Mouse (Mus musculus) kidney, embryonic 14.5 days (tissue): ENCODE results near the gene Ergic1. TPM values are rescaled to one million over a fixed set of nuclear protein-coding genes. Genes with fewer than 3 reads are reported as not detected.
A peak's percentile ranks its signal among the peaks of the same experiment; 100 is the strongest.

ENCODE experiments used
- ATAC-seq: fragments of 200-750 bp; cut with Nextera tagmentation; 2 replicates; pipeline ENCODE4 v1.8.0; 2017; ENCODE audit warnings: moderate number of reproducible peaks, mild to moderate bottlenecking, moderate TSS enrichment, moderate library complexity; ENCODE audit not compliant: low FRiP score, low TSS enrichment
- H3K27ac ChIP-seq: fragments of 300-500 bp; sonication (generic); 2 replicates; pipeline ENCODE4 v1.5.1; 2014; ENCODE audit warnings: low read depth, mild to moderate bottlenecking, low read length, moderate library complexity, mixed read lengths
- H3K27me3 ChIP-seq: fragments of 300-500 bp; sonication (generic); 2 replicates; pipeline ENCODE4 v1.6.1; 2014; ENCODE audit warnings: mild to moderate bottlenecking, low read length; ENCODE audit not compliant: control insufficient read depth, insufficient read depth
- H3K36me3 ChIP-seq: fragments of 300-500 bp; sonication (generic); 2 replicates; pipeline ENCODE4 v1.6.1; 2014; ENCODE audit warnings: low read length, mixed read lengths; ENCODE audit not compliant: control insufficient read depth, insufficient read depth
- H3K4me1 ChIP-seq: fragments of 300-500 bp; sonication (generic); 2 replicates; pipeline ENCODE4 v1.6.1; 2014; ENCODE audit warnings: low read length, mixed read lengths; ENCODE audit not compliant: control insufficient read depth, insufficient read depth
- H3K4me2 ChIP-seq: fragments of 300-500 bp; sonication (generic); replicated peaks from 2 replicates; pipeline ENCODE4 v1.6.1; 2014; ENCODE audit warnings: low read depth, mild to moderate bottlenecking, low read length
- H3K4me3 ChIP-seq: fragments of 300-500 bp; sonication (generic); 2 replicates; pipeline ENCODE4 v1.5.1; 2014; ENCODE audit warnings: mild to moderate bottlenecking, low read length
- H3K9ac ChIP-seq: fragments of 300-500 bp; sonication (generic); 2 replicates; pipeline ENCODE4 v1.6.1; 2014; ENCODE audit warnings: low read depth, mild to moderate bottlenecking, low read length, moderate library complexity
- H3K9me3 ChIP-seq: fragments of 300-500 bp; sonication (generic); 2 replicates; pipeline ENCODE4 v1.6.1; 2016; ENCODE audit warnings: low read length; ENCODE audit not compliant: control insufficient read depth
- WGBS: fragments of 180-500 bp; shearing (Covaris S2); extraction: QIAGEN DNeasy Blood & Tissue Kit; methylation state at CpG from one replicate; pipeline ENCODE4 v1.1.7; 2014; 5-methylcytosine and 5-hydroxymethylcytosine counted together
- polyA plus RNA-seq: library from polyadenylated mRNA; unstranded; fragments of >200 nt; fragmentation: Nextera tagmentation; extraction: Ambion mirVana; gene quantifications from 2 replicates; pipeline ENCODE4 v1.2.1, GENCODE M21; 2014

Gene Ergic1
- polyA plus RNA-seq, 1 experiment from 2014 or later: 150 TPM

GRCm38 (mm10) chr17:26628936-26629335 lies 67.6 kb downstream of the Ergic1 start:
- no peak for ATAC-seq
- Histone ChIP-seq H3K4me2 (no peak overlapping the region), H3K4me3 (no peak overlapping the region), H3K27ac (no peak overlapping the region), H3K4me1 (no peaks in the 10 kb centered on the region), H3K27me3 (no peaks in the 10 kb centered on the region), H3K9ac (no peak overlapping the region), H3K36me3 (peaks cover 74% of the 10 kb centered on the region), H3K9me3 (no peaks in the 10 kb centered on the region)
- WGBS: 92% methylated on average over 3 of the region's 3 CpGs

GRCm38 (mm10) chr17:26631811-26632327 lies 70.6 kb downstream of the Ergic1 start:
- no peaks in the 10 kb centered on the region for H3K4me1 ChIP-seq

GRCm38 (mm10) chr17:26633186-26633585 lies 71.9 kb downstream of the Ergic1 start:
- Histone ChIP-seq H3K4me3 (no peak overlapping the region), H3K9me3 (no peaks in the 10 kb centered on the region), H3K4me1 (no peaks in the 10 kb centered on the region), H3K27me3 (no peaks in the 10 kb centered on the region), H3K27ac (no peak overlapping the region), H3K36me3 (peaks cover 78% of the 10 kb centered on the region), H3K4me2 (no peak overlapping the region), H3K9ac (no peak overlapping the region)
- no peak for ATAC-seq
- WGBS: 93% methylated on average over 9 of the region's 9 CpGs

More at GRCm38 (mm10) chr17:26631811-26632327, 70.6 kb downstream of the Ergic1 start:
- H3K9ac ChIP-seq: no peak overlapping the region
- H3K27ac ChIP-seq: no peak overlapping the region
- no peaks in the 10 kb centered on the region for H3K27me3 ChIP-seq
- H3K4me2 ChIP-seq: no peak overlapping the region
- H3K4me3 ChIP-seq: no peak overlapping the region
- no peak for ATAC-seq
- H3K36me3 ChIP-seq: peaks cover 77% of the 10 kb centered on the region
- H3K9me3 ChIP-seq: no peaks in the 10 kb centered on the region
- WGBS: 81% methylated on average over 8 of the region's 8 CpGs

GRCm38 (mm10) chr17:26633926-26634325 lies 72.6 kb downstream of the Ergic1 start:
- no peaks in the 10 kb centered on the region for H3K4me1 ChIP-seq
- H3K4me2 ChIP-seq: no peak overlapping the region
- H3K9me3 ChIP-seq: no peaks in the 10 kb centered on the region
- no peak overlapping the region for H3K9ac ChIP-seq
- ATAC-seq: no peak
- no peaks in the 10 kb centered on the region for H3K27me3 ChIP-seq
- H3K4me3 ChIP-seq: no peak overlapping the region
- 95% methylated on average over 9 of the region's 9 CpGs for WGBS
- peaks cover 72% of the 10 kb centered on the region for H3K36me3 ChIP-seq
- no peak overlapping the region for H3K27ac ChIP-seq

- no peak overlapping the region for H3K9ac ChIP-seq
- no peak for ATAC-seq
- no peak overlapping the region for H3K4me2 ChIP-seq
- 93% methylated on average over 7 of the region's 7 CpGs for WGBS
- H3K9me3 ChIP-seq: no peaks in the 10 kb centered on the region
- no peaks in the 10 kb centered on the region for H3K4me1 ChIP-seq
- H3K27me3 ChIP-seq: no peaks in the 10 kb centered on the region
- H3K27ac ChIP-seq: no peak overlapping the region
- H3K4me3 ChIP-seq: no peak overlapping the region
- H3K36me3 ChIP-seq: peaks cover 73% of the 10 kb centered on the region
These were observed 73.2 kb downstream of the Ergic1 start for GRCm38 (mm10) chr17:26634539-26634938.

- no peaks in the 10 kb centered on the region for H3K9me3 ChIP-seq
- H3K4me2 ChIP-seq: no peak overlapping the region
- H3K4me1 ChIP-seq: no peaks in the 10 kb centered on the region
- no peak overlapping the region for H3K27ac ChIP-seq
- H3K9ac ChIP-seq: no peak overlapping the region
- peaks cover 71% of the 10 kb centered on the region for H3K36me3 ChIP-seq
- H3K27me3 ChIP-seq: no peaks in the 10 kb centered on the region
- H3K4me3 ChIP-seq: no peak overlapping the region
- ATAC-seq: no peak
- 87% methylated on average over 7 of the region's 7 CpGs for WGBS
These were observed 74.7 kb downstream of the Ergic1 start for GRCm38 (mm10) chr17:26635951-26636350.

- Histone ChIP-seq H3K4me2 (no peak overlapping the region), H3K4me1 (no peaks in the 10 kb centered on the region), H3K36me3 (peaks cover 77% of the 10 kb centered on the region), H3K27ac (no peak overlapping the region), H3K9me3 (no peaks in the 10 kb centered on the region), H3K4me3 (no peak overlapping the region), H3K9ac (no peak overlapping the region), H3K27me3 (no peaks in the 10 kb centered on the region)
- 63% methylated on average over 4 of the region's 4 CpGs for WGBS
- no peak for ATAC-seq
These were observed 76.6 kb downstream of the Ergic1 start for GRCm38 (mm10) chr17:26637851-26638250.

- H3K4me3 ChIP-seq: no peak overlapping the region
- 23% methylated on average over 7 of the region's 7 CpGs for WGBS
- H3K9me3 ChIP-seq: no peaks in the 10 kb centered on the region
- H3K4me1 ChIP-seq: no peaks in the 10 kb centered on the region
- ATAC-seq: peak; percentile 76
- no peak overlapping the region for H3K4me2 ChIP-seq
- H3K27me3 ChIP-seq: no peaks in the 10 kb centered on the region
- no peak overlapping the region for H3K27ac ChIP-seq
- H3K9ac ChIP-seq: no peak overlapping the region
- peaks cover 80% of the 10 kb centered on the region for H3K36me3 ChIP-seq
These were observed 77.4 kb downstream of the Ergic1 start for GRCm38 (mm10) chr17:26638655-26639054.

GRCm38 (mm10) chr17:26639791-26640190 lies 78.5 kb downstream of the Ergic1 start:
- 81% methylated on average over 2 of the region's 2 CpGs for WGBS

More at GRCm38 (mm10) chr17:26639791-26640190, 78.5 kb downstream of the Ergic1 start:
- H3K27me3 ChIP-seq: no peaks in the 10 kb centered on the region
- H3K4me1 ChIP-seq: no peaks in the 10 kb centered on the region
- ATAC-seq: no peak
- peaks cover 82% of the 10 kb centered on the region for H3K36me3 ChIP-seq
- H3K4me3 ChIP-seq: no peak overlapping the region
- H3K4me2 ChIP-seq: no peak overlapping the region
- no peak overlapping the region for H3K9ac ChIP-seq
- H3K9me3 ChIP-seq: no peaks in the 10 kb centered on the region
- H3K27ac ChIP-seq: no peak overlapping the region
